Mouse (Mus musculus) megakaryocyte, embryonic 14.5 days (primary cell): Measurements from ENCODE around the gene Loxl4. TPM values are rescaled to one million over a fixed set of nuclear protein-coding genes. Genes with fewer than 3 reads are reported as not detected.

Source experiments
- H3K27me3 ChIP-seq: replicated peaks from 2 replicates; pipeline ENCODE3; 2012; ENCODE audit warnings: inconsistent platforms
- H3K36me3 ChIP-seq: replicated peaks from 2 replicates; pipeline ENCODE3; 2012; ENCODE audit warnings: low read length, inconsistent platforms, mixed read lengths
- H3K4me1 ChIP-seq: 2 replicates; pipeline ENCODE4 v1.6.1; 2012; ENCODE audit warnings: inconsistent platforms
- H3K4me3 ChIP-seq: replicated peaks from 2 replicates; pipeline ENCODE3; 2012; ENCODE audit warnings: moderate library complexity, mild to moderate bottlenecking, inconsistent platforms
- H3K9me3 ChIP-seq: 2 replicates; pipeline ENCODE4 v1.6.1; 2012; ENCODE audit warnings: inconsistent platforms
- FLI1 ChIP-seq: IDR thresholded peaks from 2 replicates; pipeline ENCODE4 v1.6.1; 2012; ENCODE audit warnings: low read length, inconsistent platforms, mixed read lengths
- GATA1 ChIP-seq: IDR thresholded peaks from 3 replicates; pipeline ENCODE4 v1.6.1; 2012; ENCODE audit warnings: mixed read lengths, low read length, inconsistent platforms, borderline replicate concordance
- polyA plus RNA-seq: library from polyadenylated mRNA; stranded (reverse); fragments of >175 nt; gene quantifications from 2 replicates; pipeline ENCODE4 v1.2.3, GENCODE M21; 2012; ENCODE audit warnings: low replicate concordance; ENCODE audit not compliant: insufficient read depth

Loxl4 gene
- polyA plus RNA-seq, 1 experiment: 0.20 TPM

DNA sequence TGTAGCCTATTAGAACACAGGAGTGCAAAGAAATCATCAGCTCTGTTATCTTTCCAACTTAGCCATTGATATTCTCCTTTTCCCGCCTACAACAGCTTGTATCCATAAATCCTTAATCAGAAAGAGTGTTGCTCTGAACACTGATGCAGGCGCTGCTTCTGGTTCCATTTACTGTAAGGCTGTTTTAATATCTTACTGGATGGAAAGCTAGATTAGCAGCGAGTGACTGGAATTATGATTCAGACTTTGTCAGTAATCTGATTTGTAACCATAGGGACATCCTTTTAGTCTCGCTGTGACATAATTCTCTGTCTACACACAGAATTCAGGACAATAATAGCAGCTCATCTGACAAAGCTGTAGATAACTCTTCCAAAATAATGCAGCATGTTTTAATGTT lies 41.3 kb downstream of the Loxl4 start:
- Histone ChIP-seq H3K4me1 (peaks cover 32% of the 10 kb centered on the region), H3K36me3 (peaks cover 22% of the 10 kb centered on the region), H3K9me3 (no peaks in the 10 kb centered on the region), H3K27me3 (no peaks in the 10 kb centered on the region), H3K4me3 (no peak overlapping the region)
- TF ChIP-seq GATA1: no peak
- no peak for TF ChIP-seq FLI1

DNA sequence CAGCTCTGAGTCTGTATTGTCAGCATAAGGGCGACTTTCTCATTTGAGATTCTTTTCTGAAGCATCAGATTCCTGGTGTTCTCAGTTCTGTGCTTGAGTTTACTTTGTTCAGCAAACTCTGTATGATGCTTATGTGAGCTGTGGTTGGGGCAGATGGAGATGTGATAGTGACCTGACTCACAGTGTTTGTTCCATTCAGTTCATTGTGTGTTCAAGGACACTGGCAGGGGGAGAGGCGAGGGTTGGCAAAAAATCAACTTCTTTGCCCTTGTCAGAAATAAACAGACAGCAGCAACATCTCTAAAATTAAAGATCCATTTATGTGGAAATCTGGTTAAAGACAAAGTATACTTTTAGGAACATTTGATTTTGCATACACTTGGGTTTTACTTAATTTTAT lies 43.5 kb downstream of the Loxl4 start:
- Histone ChIP-seq H3K36me3 (peaks cover 27% of the 10 kb centered on the region), H3K4me3 (no peak overlapping the region), H3K4me1 (peaks cover 23% of the 10 kb centered on the region), H3K9me3 (no peaks in the 10 kb centered on the region), H3K27me3 (no peaks in the 10 kb centered on the region)
- TF ChIP-seq FLI1: no peak
- TF ChIP-seq GATA1: no peak

DNA sequence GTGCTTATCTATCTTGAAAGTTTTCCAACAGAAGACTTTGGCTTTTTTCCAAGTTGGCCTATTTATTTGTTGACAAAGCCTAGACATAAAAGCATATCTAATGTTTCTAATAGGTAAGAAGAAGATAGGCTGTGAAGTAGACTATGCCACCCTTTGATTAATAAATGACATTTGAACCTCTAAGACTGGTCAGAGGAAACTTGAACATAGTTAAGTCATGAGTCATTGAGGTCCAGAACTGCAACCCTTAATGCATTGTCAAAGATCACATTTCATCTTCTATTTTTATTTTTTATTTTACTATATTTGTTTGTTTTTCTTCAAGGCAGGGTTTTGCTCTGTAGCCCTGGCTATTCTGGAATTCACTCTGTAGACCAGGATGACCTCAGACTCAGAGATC lies 45.6 kb downstream of the Loxl4 start:
- TF ChIP-seq GATA1: no peak
- no peak for TF ChIP-seq FLI1
- H3K4me3 ChIP-seq: no peak overlapping the region
- peaks cover 45% of the 10 kb centered on the region for H3K36me3 ChIP-seq
- peaks cover 33% of the 10 kb centered on the region for H3K4me1 ChIP-seq
- no peaks in the 10 kb centered on the region for H3K27me3 ChIP-seq
- no peaks in the 10 kb centered on the region for H3K9me3 ChIP-seq

DNA sequence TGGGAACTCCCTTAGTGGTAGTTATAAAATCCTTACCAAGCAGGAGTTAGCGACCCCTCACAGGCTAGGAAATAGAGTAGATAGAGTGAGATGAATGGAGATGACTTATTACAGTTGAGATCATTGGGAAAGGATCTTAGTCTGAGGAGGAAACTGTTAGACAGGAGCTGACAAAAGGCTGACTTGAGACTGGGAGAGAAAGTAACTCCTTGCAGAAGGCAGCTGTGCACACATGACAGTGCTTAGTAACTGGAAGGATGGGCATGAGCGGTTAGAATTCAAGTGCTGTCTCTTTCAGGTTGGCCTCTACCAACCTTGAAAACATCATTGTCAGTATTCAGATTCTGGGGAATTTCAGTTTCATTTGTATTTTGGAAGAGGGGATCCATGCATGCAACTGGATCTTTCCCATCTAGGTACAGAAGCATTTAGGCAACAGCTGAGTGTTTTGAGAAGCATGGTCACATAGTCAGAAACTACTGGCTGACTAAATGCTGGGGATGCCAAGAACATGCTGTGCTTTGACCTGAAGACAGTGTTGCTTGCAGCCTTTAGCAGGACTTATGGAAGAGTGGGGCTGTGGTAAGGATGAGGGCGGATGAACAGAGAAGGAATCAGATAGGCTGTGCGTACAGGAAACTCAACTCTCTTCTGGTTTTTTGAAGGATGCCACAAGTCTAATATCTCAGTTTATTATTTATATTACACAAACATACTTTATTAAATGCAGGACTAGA lies 46.2 kb downstream of the Loxl4 start:
- Histone ChIP-seq H3K4me1 (peaks cover 33% of the 10 kb centered on the region), H3K9me3 (no peaks in the 10 kb centered on the region), H3K36me3 (peaks cover 45% of the 10 kb centered on the region), H3K4me3 (no peak overlapping the region), H3K27me3 (no peaks in the 10 kb centered on the region)
- TF ChIP-seq FLI1 (no peak), GATA1 (no peak)

DNA sequence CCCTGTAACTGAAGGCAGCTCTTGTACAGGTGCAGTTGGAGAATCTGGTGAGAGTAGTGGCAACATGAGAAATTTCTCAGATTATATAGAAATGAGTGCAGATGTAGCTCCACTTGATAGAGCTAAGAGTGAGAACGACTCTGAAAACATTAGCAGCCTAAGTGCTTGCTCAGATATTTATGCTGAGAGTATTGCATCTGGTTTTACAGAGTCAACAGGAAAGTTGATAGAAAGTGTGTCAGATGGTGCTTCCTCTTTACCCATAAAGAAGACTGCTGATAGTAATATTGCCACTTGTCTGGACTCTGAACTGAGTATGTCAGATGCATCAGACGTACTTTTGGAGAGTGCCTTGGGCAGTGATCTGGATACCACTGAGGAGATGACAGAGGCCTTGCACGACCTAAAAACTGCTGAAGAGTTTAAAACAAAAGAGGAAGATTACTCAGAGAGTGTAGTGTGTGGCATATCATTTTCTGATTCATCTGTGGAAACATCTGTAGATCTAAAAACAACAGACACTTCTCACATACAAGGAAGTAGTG lies 48.8 kb downstream of the Loxl4 start:
- H3K27me3 ChIP-seq: no peaks in the 10 kb centered on the region
- H3K9me3 ChIP-seq: no peaks in the 10 kb centered on the region
- H3K36me3 ChIP-seq: peaks cover 37% of the 10 kb centered on the region
- TF ChIP-seq FLI1: no peak
- TF ChIP-seq GATA1: no peak
- peaks cover 29% of the 10 kb centered on the region for H3K4me1 ChIP-seq
- no peak overlapping the region for H3K4me3 ChIP-seq

DNA sequence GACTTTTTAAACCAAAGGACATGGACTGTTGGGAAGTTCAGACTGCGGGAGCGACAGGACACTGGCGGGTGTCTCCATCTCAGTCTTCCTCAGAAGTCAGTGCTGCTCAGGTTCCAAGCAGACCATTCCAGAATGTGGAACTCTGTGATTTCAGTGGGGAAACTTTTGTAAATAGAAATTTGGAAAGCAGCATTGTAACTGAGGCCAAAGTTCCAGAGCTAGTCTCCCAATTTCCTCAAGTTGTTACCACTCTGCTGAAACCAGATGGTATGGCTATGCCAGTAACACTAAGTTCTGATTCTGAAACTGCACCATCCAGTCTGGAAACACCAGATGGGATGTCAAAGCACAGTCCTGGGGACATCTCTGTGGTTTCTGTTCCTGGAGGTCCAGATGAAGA lies 49.6 kb downstream of the Loxl4 start:
- Histone ChIP-seq H3K4me1 (peaks cover 29% of the 10 kb centered on the region), H3K4me3 (no peak overlapping the region)
- no peak for TF ChIP-seq GATA1
- TF ChIP-seq FLI1: no peak

DNA sequence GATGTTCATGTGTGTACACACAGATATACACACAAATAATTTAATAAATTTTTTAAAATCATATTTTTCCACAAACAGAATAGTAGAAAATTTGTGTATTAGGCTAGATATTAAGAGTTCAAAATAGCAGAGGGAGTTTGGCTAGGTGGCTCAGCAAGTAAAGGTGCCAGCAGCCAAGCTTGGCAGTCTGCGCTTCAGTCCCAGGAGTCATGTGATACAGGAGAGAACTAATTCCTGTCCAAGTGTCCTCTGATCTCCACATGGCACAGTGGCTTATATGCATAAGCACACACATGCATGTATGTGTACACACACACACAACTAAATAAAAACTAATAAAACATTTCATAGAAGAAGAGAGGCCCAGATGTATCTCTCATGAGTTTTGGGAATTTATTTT lies 50.6 kb downstream of the Loxl4 start:
- peaks cover 32% of the 10 kb centered on the region for H3K36me3 ChIP-seq
- no peaks in the 10 kb centered on the region for H3K9me3 ChIP-seq
- peaks cover 23% of the 10 kb centered on the region for H3K4me1 ChIP-seq
- no peak for TF ChIP-seq FLI1
- no peak for TF ChIP-seq GATA1
- no peak overlapping the region for H3K4me3 ChIP-seq
- H3K27me3 ChIP-seq: no peaks in the 10 kb centered on the region

More for the DNA sequence above, 49.6 kb downstream of the Loxl4 start:
- peaks cover 37% of the 10 kb centered on the region for H3K36me3 ChIP-seq
- no peaks in the 10 kb centered on the region for H3K9me3 ChIP-seq
- H3K27me3 ChIP-seq: no peaks in the 10 kb centered on the region

DNA sequence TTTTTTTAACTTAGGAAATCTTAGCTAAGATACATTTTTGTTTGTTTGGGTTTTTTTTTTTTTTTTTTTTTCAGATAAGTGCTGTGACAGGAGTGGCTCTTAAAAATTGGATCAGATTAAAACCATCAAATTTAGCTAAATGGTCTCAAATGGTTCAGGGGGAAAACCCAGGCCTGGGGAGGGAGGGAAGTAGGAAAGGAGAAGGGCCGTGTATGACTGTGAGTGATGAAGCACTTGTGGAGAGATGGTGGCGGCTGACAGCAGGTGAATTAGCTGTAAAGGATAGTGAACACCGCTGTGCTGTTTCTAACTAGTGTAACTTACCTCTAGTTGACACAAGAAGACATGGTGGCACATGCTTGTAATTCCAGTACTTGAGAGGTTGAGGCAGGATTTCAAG lies 53.9 kb downstream of the Loxl4 start:
- TF ChIP-seq GATA1 (no peak), FLI1 (no peak)
- Histone ChIP-seq H3K4me3 (no peak overlapping the region), H3K4me1 (peaks cover 12% of the 10 kb centered on the region), H3K9me3 (no peaks in the 10 kb centered on the region), H3K36me3 (peaks cover 14% of the 10 kb centered on the region), H3K27me3 (no peaks in the 10 kb centered on the region)

Other genes with a start within 250 kb of the Loxl4 start
- 0.03 TPM in 1 of 2 replicates, not detected in the other for gene Crtac1, start 181.0 kb downstream of the Loxl4 start, polyA plus RNA-seq
- 1.1 and 1.5 TPM in 2 replicates for gene R3hcc1l, start 94.1 kb downstream of the Loxl4 start, polyA plus RNA-seq
- 0.80 and 2.4 TPM in 2 replicates for gene Pyroxd2, start 140.0 kb upstream of the Loxl4 start, polyA plus RNA-seq
- gene Hps1, start 167.2 kb upstream of the Loxl4 start, polyA plus RNA-seq: 95.9 and 170 TPM in 2 replicates